Mouse (Mus musculus) lung, adult 2 months (tissue): Measurements from ENCODE around the gene Hist1h4h.

Experiments
- CTCF ChIP-seq: fragments of 200-500 bp; IDR thresholded peaks from 2 replicates; pipeline ENCODE4 v1.5.1; 2011; ENCODE audit warnings: mild to moderate bottlenecking, low read length, control low read depth; ENCODE audit not compliant: insufficient read depth
- POLR2A ChIP-seq: fragments of 200-500 bp; IDR thresholded peaks from 2 replicates; pipeline ENCODE4 v1.6.1; 2011; ENCODE audit warnings: low read depth, mild to moderate bottlenecking, control low read depth, low read length, borderline replicate concordance; ENCODE audit errors: extremely low read depth

DNA sequence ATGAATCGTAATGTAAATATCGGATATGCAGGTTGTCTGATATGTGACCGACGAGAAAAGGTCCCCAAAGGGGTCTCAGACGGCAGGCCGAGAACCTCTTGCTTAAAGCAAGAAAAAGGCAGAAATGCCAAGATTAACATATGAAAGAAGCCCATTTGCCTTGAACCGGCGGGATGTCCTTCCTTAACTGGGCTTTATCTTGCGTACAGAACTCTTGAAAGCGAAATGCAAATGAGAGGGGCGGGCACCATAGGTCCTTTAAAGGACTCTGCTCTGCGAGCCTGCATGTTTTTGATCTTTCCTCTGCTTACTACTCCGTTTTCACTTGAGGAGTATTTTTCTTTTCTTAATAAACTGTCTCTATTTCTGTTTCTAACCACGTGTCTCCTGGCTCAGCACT is 38.9 kb upstream of the Hist1h4h start:
- no peak for TF ChIP-seq POLR2A
- no peak for TF ChIP-seq CTCF
